Mouse (Mus musculus) midbrain, embryonic 15.5 days (tissue): ENCODE results near the gene Nrgn. TPM values are rescaled to one million over a fixed set of nuclear protein-coding genes. Genes with fewer than 3 reads are reported as not detected.
A peak's percentile ranks its signal among the peaks of the same experiment; 100 is the strongest.

Experiments used
- ATAC-seq: fragments of 200-750 bp; cut with Nextera tagmentation; replicated peaks from 2 replicates; pipeline ENCODE4 v1.8.0; 2017; ENCODE audit warnings: moderate TSS enrichment
- H3K27ac ChIP-seq: fragments of 300-500 bp; sonication (generic); 2 replicates; pipeline ENCODE4 v1.5.1; 2015; ENCODE audit warnings: mild to moderate bottlenecking, inconsistent platforms
- H3K27me3 ChIP-seq: fragments of 300-500 bp; sonication (generic); replicated peaks from 2 replicates; pipeline ENCODE4 v1.6.1; 2015; ENCODE audit warnings: inconsistent platforms
- H3K36me3 ChIP-seq: fragments of 300-500 bp; sonication (generic); replicated peaks from 2 replicates; pipeline ENCODE4 v1.6.1; 2015; ENCODE audit warnings: inconsistent platforms
- H3K4me1 ChIP-seq: fragments of 300-500 bp; sonication (generic); 2 replicates; pipeline ENCODE4 v1.6.1; 2015; ENCODE audit warnings: inconsistent platforms
- H3K4me2 ChIP-seq: fragments of 300-500 bp; sonication (generic); 2 replicates; pipeline ENCODE4 v1.6.1; 2015; ENCODE audit warnings: inconsistent platforms, mild to moderate bottlenecking, moderate library complexity
- H3K4me3 ChIP-seq: fragments of 300-500 bp; sonication (generic); 2 replicates; pipeline ENCODE4 v1.5.1; 2015; ENCODE audit warnings: mild to moderate bottlenecking, inconsistent platforms
- H3K9ac ChIP-seq: fragments of 300-500 bp; sonication (generic); 2 replicates; pipeline ENCODE4 v1.6.1; 2015; ENCODE audit warnings: mild to moderate bottlenecking, inconsistent platforms
- H3K9me3 ChIP-seq: fragments of 300-500 bp; sonication (generic); 2 replicates; pipeline ENCODE4 v1.6.1; 2016; ENCODE audit warnings: inconsistent platforms
- WGBS: fragments of 180-500 bp; shearing (Covaris S2); methylation state at CpG from one replicate; pipeline ENCODE4 v1.1.7; 2015; ENCODE audit warnings: mixed read lengths; 5-methylcytosine and 5-hydroxymethylcytosine counted together
- polyA plus RNA-seq: library from polyadenylated mRNA; unstranded; fragments of >200 nt; fragmentation: Nextera tagmentation; extraction: Ambion mirVana; gene quantifications from 2 replicates; pipeline ENCODE4 v1.2.1, GENCODE M21; 2015

Gene Nrgn
- polyA plus RNA-seq, 1 experiment from 2014 or later, result 5.8 TPM

- no peak overlapping the region for H3K27ac ChIP-seq
- ATAC-seq, result no peak
- H3K27me3 ChIP-seq, result no peaks in the 10 kb centered on the region
- H3K4me2 ChIP-seq, result no peak overlapping the region
- H3K9ac ChIP-seq, result no peak overlapping the region
- WGBS, result 97% methylated on average over 2 of the region's 2 CpGs
- no peaks in the 10 kb centered on the region for H3K9me3 ChIP-seq
- no peaks in the 10 kb centered on the region for H3K36me3 ChIP-seq
- H3K4me3 ChIP-seq, result no peak overlapping the region
- H3K4me1 ChIP-seq, result peaks cover 8% of the 10 kb centered on the region; the same call in 1 of the 2 replicates
These were observed 16.6 kb upstream of the Nrgn start for GRCm38 (mm10) chr9:37569231-37569835.

GRCm38 (mm10) chr9:37568605-37569214 is 16.0 kb upstream of the Nrgn start:
- Histone ChIP-seq H3K36me3 (no peaks in the 10 kb centered on the region), H3K9ac (no peak overlapping the region), H3K4me3 (no peak overlapping the region), H3K27ac (no peak overlapping the region), H3K27me3 (no peaks in the 10 kb centered on the region), H3K9me3 (no peaks in the 10 kb centered on the region), H3K4me1 (peaks cover 8% of the 10 kb centered on the region; the same call in 1 of the 2 replicates), H3K4me2 (no peak overlapping the region)
- ATAC-seq, result 0 out of 2 replicates have a peak, but pooled peaks have one; percentile 39
- 39% methylated on average over 4 of the region's 4 CpGs for WGBS

GRCm38 (mm10) chr9:37567892-37568604 is 15.3 kb upstream of the Nrgn start:
- Histone ChIP-seq H3K9me3 (no peaks in the 10 kb centered on the region), H3K27ac (no peak overlapping the region), H3K27me3 (no peaks in the 10 kb centered on the region), H3K4me2 (no peak overlapping the region), H3K4me3 (no peak overlapping the region), H3K4me1 (peaks cover 8% of the 10 kb centered on the region; the same call in 1 of the 2 replicates), H3K36me3 (no peaks in the 10 kb centered on the region), H3K9ac (no peak overlapping the region)
- peak; percentile 33; the same call in 1 of the 2 replicates for ATAC-seq
- WGBS, result 45% methylated on average over 15 of the region's 15 CpGs

GRCm38 (mm10) chr9:37567454-37567853 is 14.8 kb upstream of the Nrgn start:
- no peak for ATAC-seq
- no peak overlapping the region for H3K4me2 ChIP-seq
- 53% methylated on average over 5 of the region's 5 CpGs for WGBS

GRCm38 (mm10) chr9:37567019-37567418 is 14.3 kb upstream of the Nrgn start:
- H3K27me3 ChIP-seq, result no peaks in the 10 kb centered on the region
- no peak overlapping the region for H3K4me3 ChIP-seq
- no peak overlapping the region for H3K9ac ChIP-seq
- no peak for ATAC-seq
- 84% methylated on average over 2 of the region's 2 CpGs for WGBS
- no peaks in the 10 kb centered on the region for H3K9me3 ChIP-seq
- no peaks in the 10 kb centered on the region for H3K36me3 ChIP-seq
- no peak overlapping the region for H3K27ac ChIP-seq
- peaks cover 8% of the 10 kb centered on the region; the same call in 1 of the 2 replicates for H3K4me1 ChIP-seq
- H3K4me2 ChIP-seq, result no peak overlapping the region

More at GRCm38 (mm10) chr9:37567454-37567853, 14.8 kb upstream of the Nrgn start:
- Histone ChIP-seq H3K9ac (no peak overlapping the region), H3K4me3 (no peak overlapping the region), H3K27ac (no peak overlapping the region), H3K27me3 (no peaks in the 10 kb centered on the region), H3K9me3 (no peaks in the 10 kb centered on the region), H3K36me3 (no peaks in the 10 kb centered on the region), H3K4me1 (peaks cover 8% of the 10 kb centered on the region; the same call in 1 of the 2 replicates)

- no peak overlapping the region for H3K9ac ChIP-seq
- no peak for ATAC-seq
- peaks cover 8% of the 10 kb centered on the region; the same call in 1 of the 2 replicates for H3K4me1 ChIP-seq
- no peaks in the 10 kb centered on the region for H3K36me3 ChIP-seq
- H3K4me2 ChIP-seq, result no peak overlapping the region
- H3K27me3 ChIP-seq, result no peaks in the 10 kb centered on the region
- H3K9me3 ChIP-seq, result no peaks in the 10 kb centered on the region
- no peak overlapping the region for H3K27ac ChIP-seq
- H3K4me3 ChIP-seq, result no peak overlapping the region
- WGBS, result 44% methylated on average over 1 of the region's 1 CpGs
These were observed 11.1 kb upstream of the Nrgn start for GRCm38 (mm10) chr9:37563805-37564204.

GRCm38 (mm10) chr9:37560617-37561016 is 7.9 kb upstream of the Nrgn start:
- WGBS, result 85% methylated on average over 2 of the region's 2 CpGs
- no peaks in the 10 kb centered on the region for H3K27me3 ChIP-seq
- H3K27ac ChIP-seq, result no peak overlapping the region
- H3K4me2 ChIP-seq, result no peak overlapping the region
- 0 out of 2 replicates have a peak, but pooled peaks cover under 1% of the 10 kb centered on the region for H3K4me1 ChIP-seq
- H3K4me3 ChIP-seq, result no peak overlapping the region
- no peak overlapping the region for H3K9ac ChIP-seq
- H3K36me3 ChIP-seq, result no peaks in the 10 kb centered on the region
- no peaks in the 10 kb centered on the region for H3K9me3 ChIP-seq
- ATAC-seq, result no peak

GRCm38 (mm10) chr9:37556366-37556765 is 3.7 kb upstream of the Nrgn start:
- H3K27me3 ChIP-seq, result peaks cover 31% of the 10 kb centered on the region
- 86% methylated on average over 3 of the region's 3 CpGs for WGBS
- no peak overlapping the region for H3K27ac ChIP-seq
- no peak for ATAC-seq
- H3K4me3 ChIP-seq, result no peak overlapping the region
- H3K9me3 ChIP-seq, result no peaks in the 10 kb centered on the region
- peaks cover 25% of the 10 kb centered on the region for H3K4me1 ChIP-seq
- H3K9ac ChIP-seq, result no peak overlapping the region
- no peaks in the 10 kb centered on the region for H3K36me3 ChIP-seq
- H3K4me2 ChIP-seq, result no peak overlapping the region

GRCm38 (mm10) chr9:37554838-37555748 is 2.4 kb upstream of the Nrgn start, which contains the start of gene Siae:
Siae (plus strand) TSS chr9:37555698.
- H3K4me1 ChIP-seq, result peaks cover 25% of the 10 kb centered on the region
- H3K27me3 ChIP-seq, result peaks cover 44% of the 10 kb centered on the region
- 0 out of 2 replicates have a peak, but pooled peaks have one; percentile 19 for ATAC-seq
- H3K36me3 ChIP-seq, result no peaks in the 10 kb centered on the region
- H3K9ac ChIP-seq, result no peak within 1 kb of the TSS
- H3K4me2 ChIP-seq, result no peak within 1 kb of the TSS
- H3K4me3 ChIP-seq, result no peak within 1 kb of the TSS
- H3K27ac ChIP-seq, result no peak within 1 kb of the TSS
- H3K9me3 ChIP-seq, result no peaks in the 10 kb centered on the region
- 24% methylated on average over 7 of the region's 7 CpGs for WGBS

- no peak overlapping the region for H3K4me2 ChIP-seq
- 73% methylated on average over 1 of the region's 1 CpGs for WGBS
- peaks cover 52% of the 10 kb centered on the region for H3K27me3 ChIP-seq
- no peak overlapping the region for H3K4me3 ChIP-seq
- ATAC-seq, result no peak
- no peaks in the 10 kb centered on the region for H3K9me3 ChIP-seq
- H3K36me3 ChIP-seq, result no peaks in the 10 kb centered on the region
- H3K27ac ChIP-seq, result no peak overlapping the region
- H3K4me1 ChIP-seq, result peaks cover 25% of the 10 kb centered on the region
- no peak overlapping the region for H3K9ac ChIP-seq
These were observed 1.6 kb upstream of the Nrgn start for GRCm38 (mm10) chr9:37554279-37554678.

- peak overlapping the region; percentile 50 for H3K4me3 ChIP-seq
- H3K27me3 ChIP-seq, result peaks cover 60% of the 10 kb centered on the region
- no peak overlapping the region for H3K27ac ChIP-seq
- H3K9me3 ChIP-seq, result no peaks in the 10 kb centered on the region
- H3K4me2 ChIP-seq, result peak overlapping the region; percentile 97
- 3% methylated on average over 23 of the region's 23 CpGs for WGBS
- H3K36me3 ChIP-seq, result no peaks in the 10 kb centered on the region
- H3K9ac ChIP-seq, result peak overlapping the region; percentile 33
- ATAC-seq, result no peak; the same call in 1 of the 2 replicates
- peaks cover 25% of the 10 kb centered on the region for H3K4me1 ChIP-seq
These were observed 763 bp downstream of the Nrgn start for GRCm38 (mm10) chr9:37551751-37552531.
